Mouse (Mus musculus): Measurements from ENCODE around the gene Ptk7. TPM values are rescaled to one million over a fixed set of nuclear protein-coding genes. Genes with fewer than 3 reads are reported as not detected.

Ptk7 gene
- total RNA-seq, 2 experiments from 2014 or later, result 8.9 to 9.4 TPM

- peak; percentile 99 for DNase-seq (ENCODE audit: extremely low spot score in 1 of 2, low spot score in 1 of 2)
Measured at GRCm38 (mm10) chr17:46645561-46646321, 16.4 kb upstream of the Ptk7 start, which contains the start of the genes Klc4 and Mrpl2. Klc4 (minus strand) TSS chr17:46646022. Mrpl2 (plus strand) TSS chr17:46646229.

- DNase-seq (ENCODE audit: extremely low spot score in 1 of 2, low spot score in 1 of 2), result no peak
Measured at GRCm38 (mm10) chr17:46644916-46645475, 15.7 kb upstream of the Ptk7 start.

GRCm38 (mm10) chr17:46644152-46644805 is 15.0 kb upstream of the Ptk7 start:
- no peak for DNase-seq (ENCODE audit: extremely low spot score in 1 of 2, low spot score in 1 of 2)

GRCm38 (mm10) chr17:46642060-46642459 is 12.8 kb upstream of the Ptk7 start:
- DNase-seq (ENCODE audit: extremely low spot score in 1 of 2, low spot score in 1 of 2), result no peak

GRCm38 (mm10) chr17:46639929-46640328 is 10.6 kb upstream of the Ptk7 start:
- no peak for DNase-seq (ENCODE audit: extremely low spot score in 1 of 2, low spot score in 1 of 2)

GRCm38 (mm10) chr17:46636831-46637523 is 7.7 kb upstream of the Ptk7 start:
- DNase-seq (ENCODE audit: extremely low spot score in 1 of 2, low spot score in 1 of 2), result peak; percentile 54 to 64

- no peak for DNase-seq (ENCODE audit: extremely low spot score in 1 of 2, low spot score in 1 of 2)
Measured at GRCm38 (mm10) chr17:46629685-46630441, 559 bp upstream of the Ptk7 start.

- no peak for DNase-seq (ENCODE audit: extremely low spot score in 1 of 2, low spot score in 1 of 2)
Measured at GRCm38 (mm10) chr17:46628471-46628790, 873 bp downstream of the Ptk7 start.

- DNase-seq (ENCODE audit: extremely low spot score in 1 of 2, low spot score in 1 of 2), result no peak
Measured at GRCm38 (mm10) chr17:46627409-46627808, 1.9 kb downstream of the Ptk7 start.

GRCm38 (mm10) chr17:46624598-46624997 is 4.7 kb downstream of the Ptk7 start:
- DNase-seq (ENCODE audit: extremely low spot score in 1 of 2, low spot score in 1 of 2), result no peak

- no peak for DNase-seq (ENCODE audit: extremely low spot score in 1 of 2, low spot score in 1 of 2)
Measured at GRCm38 (mm10) chr17:46623819-46624557, 5.3 kb downstream of the Ptk7 start.

GRCm38 (mm10) chr17:46622269-46622668 is 7.0 kb downstream of the Ptk7 start:
- no peak for DNase-seq (ENCODE audit: extremely low spot score in 1 of 2, low spot score in 1 of 2)

- peak in 1 of 2 experiments; percentile 59 for DNase-seq (ENCODE audit: extremely low spot score in 1 of 2, low spot score in 1 of 2)
Measured at GRCm38 (mm10) chr17:46621324-46621723, 8.0 kb downstream of the Ptk7 start.

GRCm38 (mm10) chr17:46619683-46620357 is 9.5 kb downstream of the Ptk7 start:
- DNase-seq (ENCODE audit: extremely low spot score in 1 of 2, low spot score in 1 of 2), result no peak

GRCm38 (mm10) chr17:46618769-46619682 is 10.3 kb downstream of the Ptk7 start:
- DNase-seq (ENCODE audit: extremely low spot score in 1 of 2, low spot score in 1 of 2), result no peak

- DNase-seq (ENCODE audit: extremely low spot score in 1 of 2, low spot score in 1 of 2), result no peak
Measured at GRCm38 (mm10) chr17:46618394-46618768, 10.9 kb downstream of the Ptk7 start.

GRCm38 (mm10) chr17:46617799-46618198 is 11.5 kb downstream of the Ptk7 start:
- no peak for DNase-seq (ENCODE audit: extremely low spot score in 1 of 2, low spot score in 1 of 2)

- no peak for DNase-seq (ENCODE audit: extremely low spot score in 1 of 2, low spot score in 1 of 2)
Measured at GRCm38 (mm10) chr17:46613229-46613628, 16.1 kb downstream of the Ptk7 start.
